Mouse (Mus musculus): ENCODE measurements at regions not wholly inside any gene's neighbourhood (a gene's known extent, or its start where the extent isn't known, plus 50 kb on each side); places are given as distances from the start of the nearest gene placed in this dataset.
A peak's percentile ranks its signal among the peaks of the same experiment; 100 is the strongest.
"Not testable (repeated sequence)": the region's sequence is repeated elsewhere in the genome, so short reads cannot be mapped to it uniquely, and the experiment has no call there.

GRCm38 (mm10) chr7:116680523-116680922 is 176.4 kb downstream of the Nucb2 start:
- no peak for DNase-seq (ENCODE audit: low spot score in 2 of 2)

GRCm38 (mm10) chr7:116681268-116681667 is 177.1 kb downstream of the Nucb2 start:
- DNase-seq (ENCODE audit: low spot score in 2 of 2), result no peak

- no peak for DNase-seq (ENCODE audit: low spot score in 2 of 2)
These were observed 196.2 kb downstream of the Nucb2 start for GRCm38 (mm10) chr7:116700409-116700808.

GRCm38 (mm10) chr7:116701466-116702342 is 197.5 kb downstream of the Nucb2 start:
- peak; percentile 60 to 63 for DNase-seq (ENCODE audit: low spot score in 2 of 2)

- no peak for DNase-seq (ENCODE audit: low spot score in 2 of 2)
These were observed 198.4 kb downstream of the Nucb2 start for GRCm38 (mm10) chr7:116702596-116702995.

- DNase-seq (ENCODE audit: low spot score in 2 of 2), result no peak
These were observed 207.4 kb downstream of the Nucb2 start for GRCm38 (mm10) chr7:116711541-116711940.

- no peak for DNase-seq (ENCODE audit: low spot score in 2 of 2)
These were observed 209.0 kb downstream of the Nucb2 start for GRCm38 (mm10) chr7:116713200-116713599.

GRCm38 (mm10) chr7:116715234-116716046 is 211.3 kb downstream of the Nucb2 start:
- peak; percentile 50 to 81 for DNase-seq (ENCODE audit: low spot score in 2 of 2)

GRCm38 (mm10) chr7:116728379-116728778 is 224.2 kb downstream of the Nucb2 start:
- DNase-seq (ENCODE audit: low spot score in 2 of 2), result peak; percentile 26 to 47

- DNase-seq (ENCODE audit: low spot score in 2 of 2), result no peak
These were observed 225.6 kb downstream of the Nucb2 start for GRCm38 (mm10) chr7:116729795-116730194.

GRCm38 (mm10) chr7:116735676-116736075 is 231.5 kb downstream of the Nucb2 start:
- no peak for DNase-seq (ENCODE audit: low spot score in 2 of 2)

GRCm38 (mm10) chr7:116736333-116736732 is 232.2 kb downstream of the Nucb2 start:
- DNase-seq (ENCODE audit: low spot score in 2 of 2), result no peak

GRCm38 (mm10) chr7:116738009-116738408 is 233.8 kb downstream of the Nucb2 start:
- no peak for DNase-seq (ENCODE audit: low spot score in 2 of 2)

GRCm38 (mm10) chr7:116754556-116754955 is 250.4 kb downstream of the Nucb2 start:
- no peak for DNase-seq (ENCODE audit: low spot score in 2 of 2)

- not testable (repeated sequence) for DNase-seq (ENCODE audit: low spot score in 2 of 2)
These were observed 288.0 kb downstream of the Nucb2 start for GRCm38 (mm10) chr7:116792181-116792580.

- no peak for DNase-seq (ENCODE audit: low spot score in 2 of 2)
These were observed 304.3 kb downstream of the Nucb2 start for GRCm38 (mm10) chr7:116808475-116808874.

GRCm38 (mm10) chr7:116816494-116816893 is 312.3 kb downstream of the Nucb2 start:
- DNase-seq (ENCODE audit: low spot score in 2 of 2), result no peak

GRCm38 (mm10) chr7:116817991-116818390 is 313.8 kb downstream of the Nucb2 start:
- no peak for DNase-seq (ENCODE audit: low spot score in 2 of 2)

- no peak for DNase-seq (ENCODE audit: low spot score in 2 of 2)
These were observed 316.4 kb downstream of the Nucb2 start for GRCm38 (mm10) chr7:116820613-116821012.

GRCm38 (mm10) chr7:116842894-116843293 is 338.7 kb downstream of the Nucb2 start:
- no peak for DNase-seq (ENCODE audit: low spot score in 2 of 2)

GRCm38 (mm10) chr7:116847846-116848730 is 343.9 kb downstream of the Nucb2 start:
- DNase-seq (ENCODE audit: low spot score in 2 of 2), result no peak

GRCm38 (mm10) chr7:116853351-116853750 is 349.2 kb downstream of the Nucb2 start:
- DNase-seq (ENCODE audit: low spot score in 2 of 2), result no peak
